Mouse (Mus musculus) liver, embryonic 12.5 days (tissue): ENCODE results near the gene Sept9. TPM values are rescaled to one million over a fixed set of nuclear protein-coding genes. Genes with fewer than 3 reads are reported as not detected.

Experiments used
- ATAC-seq: fragments of 200-750 bp; cut with Nextera tagmentation; 2 replicates; pipeline ENCODE4 v1.8.0; 2017; ENCODE audit warnings: moderate number of reproducible peaks, mild to moderate bottlenecking, moderate library complexity
- H3K27ac ChIP-seq: fragments of 300-500 bp; sonication (generic); 2 replicates; pipeline ENCODE4 v1.5.1; 2016; ENCODE audit warnings: mild to moderate bottlenecking
- H3K27me3 ChIP-seq: fragments of 300-500 bp; sonication (generic); replicated peaks from 2 replicates; pipeline ENCODE4 v1.6.1; 2016; ENCODE audit warnings: mild to moderate bottlenecking, moderate library complexity
- H3K36me3 ChIP-seq: fragments of 300-500 bp; sonication (generic); 2 replicates; pipeline ENCODE4 v1.6.1; 2016; ENCODE audit warnings: mild to moderate bottlenecking, moderate library complexity
- H3K4me1 ChIP-seq: fragments of 300-500 bp; sonication (generic); 2 replicates; pipeline ENCODE4 v1.6.1; 2016
- H3K4me2 ChIP-seq: fragments of 300-500 bp; sonication (generic); 2 replicates; pipeline ENCODE4 v1.6.1; 2016; ENCODE audit warnings: mild to moderate bottlenecking, moderate library complexity
- H3K4me3 ChIP-seq: fragments of 300-500 bp; sonication (generic); 2 replicates; pipeline ENCODE4 v1.5.1; 2016; ENCODE audit warnings: mild to moderate bottlenecking, moderate library complexity
- H3K9ac ChIP-seq: fragments of 300-500 bp; sonication (generic); 2 replicates; pipeline ENCODE4 v1.6.1; 2016; ENCODE audit warnings: mild to moderate bottlenecking, moderate library complexity
- H3K9me3 ChIP-seq: fragments of 300-500 bp; sonication (generic); replicated peaks from 2 replicates; pipeline ENCODE4 v1.6.1; 2016; ENCODE audit warnings: mild to moderate bottlenecking, moderate library complexity
- WGBS: fragments of 180-500 bp; shearing (Covaris S2); methylation state at CpG from one replicate; pipeline ENCODE4 v1.1.7; 2016; ENCODE audit not compliant: insufficient replicate concordance; 5-methylcytosine and 5-hydroxymethylcytosine counted together
- polyA plus RNA-seq: library from polyadenylated mRNA; unstranded; fragments of >200 nt; fragmentation: Nextera tagmentation; extraction: Ambion mirVana; gene quantifications from 2 replicates; pipeline ENCODE4 v1.2.1, GENCODE M21; 2016

Sept9 gene
- polyA plus RNA-seq, 1 experiment from 2014 or later, result 72.0 TPM

DNA sequence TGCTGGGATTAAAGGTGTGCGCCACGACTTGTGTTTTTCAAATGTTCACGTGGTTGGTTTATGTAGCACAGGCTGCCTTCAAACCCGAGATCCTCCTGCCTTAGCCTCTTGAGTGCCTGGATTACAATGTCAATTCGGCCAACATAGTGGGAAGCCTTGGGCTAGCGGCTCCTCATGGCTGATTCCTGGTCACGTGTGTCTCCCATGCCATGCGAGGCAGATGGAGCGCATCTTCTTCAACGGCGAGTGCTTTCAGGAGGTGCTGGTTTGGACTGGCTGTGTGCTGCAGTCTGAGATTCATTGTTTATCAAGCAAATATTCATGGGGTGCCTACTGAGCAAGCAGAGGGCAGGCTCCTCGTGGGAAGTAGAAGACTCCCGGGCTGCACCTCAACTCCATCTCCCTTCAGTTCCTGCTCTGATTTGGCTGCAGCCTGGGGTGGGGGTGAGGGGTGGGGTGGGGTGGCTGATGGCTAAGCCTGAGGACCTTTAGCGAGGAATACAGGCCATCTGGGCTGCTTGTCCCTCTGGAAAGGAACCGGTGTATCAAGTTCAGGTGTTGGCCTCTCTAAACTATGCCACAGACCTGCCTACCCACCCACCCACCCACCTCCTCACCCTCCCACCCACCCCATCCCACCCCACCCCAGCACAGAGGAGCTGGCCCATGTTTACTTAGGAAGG lies 26.2 kb downstream of the Sept9 start:
- Histone ChIP-seq H3K4me2 (no peak overlapping the region), H3K36me3 (no peaks in the 10 kb centered on the region), H3K4me1 (peaks cover 7% of the 10 kb centered on the region), H3K9me3 (no peaks in the 10 kb centered on the region), H3K9ac (no peak overlapping the region), H3K27ac (no peak overlapping the region), H3K27me3 (no peaks in the 10 kb centered on the region; the same call in 1 of the 2 replicates), H3K4me3 (no peak overlapping the region)
- ATAC-seq, result no peak
- 66% methylated on average over 15 of the region's 15 CpGs for WGBS

- H3K9me3 ChIP-seq, result no peaks in the 10 kb centered on the region
- no peak overlapping the region for H3K4me3 ChIP-seq
- no peak overlapping the region for H3K27ac ChIP-seq
- H3K36me3 ChIP-seq, result no peaks in the 10 kb centered on the region
- H3K27me3 ChIP-seq, result no peaks in the 10 kb centered on the region; the same call in 1 of the 2 replicates
- H3K9ac ChIP-seq, result no peak overlapping the region
- peaks cover 7% of the 10 kb centered on the region for H3K4me1 ChIP-seq
- no peak overlapping the region for H3K4me2 ChIP-seq
- WGBS, result 77% methylated on average over 5 of the region's 5 CpGs
- ATAC-seq, result no peak
Measured at GRCm38 (mm10) chr11:117226214-117226535, 26.7 kb downstream of the Sept9 start.

GRCm38 (mm10) chr11:117228139-117228538 lies 28.7 kb downstream of the Sept9 start:
- WGBS, result 65% methylated on average over 10 of the region's 10 CpGs
- H3K9ac ChIP-seq, result no peak overlapping the region

DNA sequence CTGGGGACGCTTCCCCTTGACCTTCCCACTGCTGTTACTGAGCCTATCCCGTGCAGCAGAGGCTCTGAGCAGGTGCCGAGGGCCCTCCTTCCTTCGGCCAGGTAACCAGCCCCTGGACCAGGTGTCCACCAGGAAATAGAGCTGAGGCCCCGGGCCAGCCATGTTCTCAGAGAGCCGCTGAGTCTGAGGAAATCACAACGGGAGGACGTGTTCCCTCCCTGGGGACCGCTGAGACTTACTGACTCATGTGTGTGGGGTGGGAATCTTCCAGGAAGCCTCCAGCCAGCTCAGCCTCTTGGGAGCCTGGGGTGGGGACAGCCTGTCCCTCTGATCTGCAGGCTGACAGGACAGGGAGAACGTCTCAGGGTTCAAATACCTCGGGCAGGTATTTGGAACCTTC lies 32.1 kb downstream of the Sept9 start:
- H3K27me3 ChIP-seq, result peaks cover 32% of the 10 kb centered on the region
- H3K27ac ChIP-seq, result no peak overlapping the region
- H3K9me3 ChIP-seq, result no peaks in the 10 kb centered on the region
- no peak overlapping the region for H3K4me2 ChIP-seq
- peaks cover 30% of the 10 kb centered on the region for H3K4me1 ChIP-seq
- H3K4me3 ChIP-seq, result no peak overlapping the region
- 38% methylated on average over 11 of the region's 11 CpGs for WGBS
- H3K9ac ChIP-seq, result no peak overlapping the region
- no peak for ATAC-seq
- no peaks in the 10 kb centered on the region for H3K36me3 ChIP-seq

More at GRCm38 (mm10) chr11:117228139-117228538, 28.7 kb downstream of the Sept9 start:
- Histone ChIP-seq H3K4me3 (no peak overlapping the region), H3K27me3 (peaks cover 11% of the 10 kb centered on the region), H3K4me1 (peaks cover 13% of the 10 kb centered on the region), H3K27ac (no peak overlapping the region), H3K9me3 (no peaks in the 10 kb centered on the region), H3K36me3 (no peaks in the 10 kb centered on the region), H3K4me2 (no peak overlapping the region)
- no peak for ATAC-seq

GRCm38 (mm10) chr11:117232032-117232431 lies 32.6 kb downstream of the Sept9 start:
- Histone ChIP-seq H3K27ac (no peak overlapping the region), H3K4me3 (no peak overlapping the region)
- 39% methylated on average over 19 of the region's 19 CpGs for WGBS

DNA sequence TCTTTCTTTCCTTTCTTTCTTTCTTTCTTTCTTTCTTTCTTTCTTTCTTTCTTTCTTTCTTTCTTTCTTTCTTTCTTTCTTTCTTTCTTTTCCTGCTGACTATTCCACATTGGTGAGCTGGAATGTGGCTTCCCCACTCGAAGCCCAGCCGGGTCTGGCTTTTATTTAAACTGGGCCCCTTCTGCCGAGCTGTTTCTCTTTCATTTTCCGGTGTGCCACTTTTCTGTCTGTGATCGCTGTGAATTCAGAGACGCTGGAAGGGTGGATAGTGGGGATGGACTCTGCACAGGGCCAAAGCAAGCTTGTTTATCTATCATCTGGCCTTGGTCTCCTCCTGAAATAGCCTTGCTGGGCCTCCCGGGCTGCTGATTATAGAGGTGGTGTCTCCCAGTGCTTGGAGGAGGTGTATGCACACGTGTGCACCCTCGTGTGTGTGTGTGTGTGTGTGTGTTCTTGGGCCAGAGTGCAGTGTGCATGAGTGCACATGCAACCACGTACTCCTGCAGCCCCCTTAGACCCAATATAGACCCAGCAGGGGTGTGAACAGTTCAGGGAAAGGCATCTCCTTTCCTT lies 33.5 kb downstream of the Sept9 start:
- no peak overlapping the region for H3K9ac ChIP-seq
- H3K4me1 ChIP-seq, result peaks cover 30% of the 10 kb centered on the region
- H3K4me3 ChIP-seq, result no peak overlapping the region
- H3K4me2 ChIP-seq, result peak overlapping the region; percentile 8; the same call in 1 of the 2 replicates
- no peak for ATAC-seq
- 49% methylated on average over 10 of the region's 10 CpGs for WGBS
- no peaks in the 10 kb centered on the region for H3K36me3 ChIP-seq
- H3K27ac ChIP-seq, result 0 out of 2 replicates have a peak overlapping the region, but pooled peaks have one; percentile 29
- peaks cover 38% of the 10 kb centered on the region for H3K27me3 ChIP-seq
- H3K9me3 ChIP-seq, result no peaks in the 10 kb centered on the region

More at GRCm38 (mm10) chr11:117232032-117232431, 32.6 kb downstream of the Sept9 start:
- no peaks in the 10 kb centered on the region for H3K36me3 ChIP-seq
- peaks cover 36% of the 10 kb centered on the region for H3K27me3 ChIP-seq
- no peak overlapping the region for H3K9ac ChIP-seq
- H3K4me1 ChIP-seq, result peaks cover 30% of the 10 kb centered on the region
- peak overlapping the region; percentile 29; the same call in 1 of the 2 replicates for H3K4me2 ChIP-seq
- H3K9me3 ChIP-seq, result no peaks in the 10 kb centered on the region
- no peak for ATAC-seq

DNA sequence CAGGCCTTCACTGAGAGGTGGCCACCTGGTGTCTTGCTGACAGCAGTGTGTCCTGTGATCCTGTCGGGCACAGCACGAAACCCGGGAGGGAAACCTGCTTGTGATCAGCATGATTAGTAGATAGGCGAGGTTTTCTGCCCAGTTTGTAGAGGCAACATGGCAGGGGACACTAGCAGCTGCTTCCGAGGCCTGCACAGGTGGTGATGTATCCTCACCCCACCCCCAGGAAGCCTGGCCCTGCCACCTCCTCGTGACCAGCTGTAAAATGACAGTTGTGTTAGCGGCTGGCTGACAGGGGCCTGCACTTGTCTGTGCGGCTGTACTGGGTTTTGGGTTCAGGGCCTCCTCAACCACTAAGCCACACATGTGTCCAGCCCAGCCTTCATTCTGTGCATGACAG lies 34.4 kb downstream of the Sept9 start:
- peaks cover 34% of the 10 kb centered on the region for H3K4me1 ChIP-seq
- no peak overlapping the region for H3K9ac ChIP-seq
- H3K4me2 ChIP-seq, result no peak overlapping the region
- H3K9me3 ChIP-seq, result no peaks in the 10 kb centered on the region
- H3K4me3 ChIP-seq, result no peak overlapping the region
- H3K27me3 ChIP-seq, result peaks cover 40% of the 10 kb centered on the region
- WGBS, result 42% methylated on average over 8 of the region's 8 CpGs
- H3K36me3 ChIP-seq, result no peaks in the 10 kb centered on the region
- ATAC-seq, result no peak
- H3K27ac ChIP-seq, result no peak overlapping the region

DNA sequence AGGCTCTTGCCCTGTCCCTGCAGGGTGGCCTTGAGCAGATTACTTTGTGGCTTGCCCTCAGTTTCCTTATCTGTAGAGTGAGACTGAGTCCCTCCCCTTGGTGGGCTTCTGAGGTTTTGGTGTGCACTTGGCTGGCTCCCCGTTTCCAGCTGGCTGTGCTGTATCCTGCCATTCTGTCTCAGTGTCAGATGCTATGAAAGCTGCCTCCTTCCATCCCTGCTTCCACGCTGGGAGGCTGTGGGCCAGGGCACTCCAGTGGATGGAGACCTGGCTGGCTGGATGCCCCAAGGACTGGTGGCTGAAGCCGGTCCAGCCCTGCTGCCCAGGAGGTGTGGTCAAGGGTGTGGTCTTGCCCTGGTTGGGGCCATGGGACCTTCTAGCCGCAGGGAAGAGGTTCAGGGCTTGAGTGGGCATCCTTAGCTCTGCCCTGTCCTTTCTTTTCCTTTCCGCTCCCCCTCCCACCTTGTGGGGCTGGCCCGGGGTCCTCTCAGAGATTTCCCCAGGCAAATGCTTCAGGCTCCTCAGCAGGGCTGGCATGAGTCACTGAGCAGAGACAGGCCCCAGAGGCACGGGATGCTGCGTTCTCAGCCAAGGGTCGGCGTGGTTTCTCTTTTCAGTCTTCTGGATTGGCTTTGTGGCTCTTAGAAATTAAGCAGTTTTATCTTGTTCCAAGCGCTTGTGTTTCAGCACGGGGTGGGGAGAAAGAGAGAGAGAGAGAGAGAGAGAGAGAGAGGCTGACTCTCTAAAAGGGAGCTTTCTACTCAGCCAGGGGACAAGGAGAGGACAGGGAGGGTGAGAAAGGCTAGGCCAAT lies 35.8 kb downstream of the Sept9 start:
- peaks cover 47% of the 10 kb centered on the region for H3K27me3 ChIP-seq
- no peak for ATAC-seq
- H3K36me3 ChIP-seq, result no peaks in the 10 kb centered on the region
- no peak overlapping the region for H3K9ac ChIP-seq
- no peak overlapping the region for H3K27ac ChIP-seq
- no peaks in the 10 kb centered on the region for H3K9me3 ChIP-seq
- peaks cover 35% of the 10 kb centered on the region for H3K4me1 ChIP-seq
- H3K4me3 ChIP-seq, result no peak overlapping the region
- 33% methylated on average over 12 of the region's 12 CpGs for WGBS
- no peak overlapping the region for H3K4me2 ChIP-seq

- Histone ChIP-seq H3K9me3 (no peaks in the 10 kb centered on the region), H3K4me1 (peaks cover 39% of the 10 kb centered on the region), H3K4me2 (no peak overlapping the region), H3K4me3 (no peak overlapping the region), H3K9ac (no peak overlapping the region), H3K36me3 (no peaks in the 10 kb centered on the region), H3K27me3 (peaks cover 47% of the 10 kb centered on the region), H3K27ac (no peak overlapping the region)
- ATAC-seq, result no peak
- WGBS, result 38% methylated on average over 9 of the region's 9 CpGs
Measured at GRCm38 (mm10) chr11:117235898-117236459, 36.5 kb downstream of the Sept9 start.

- no peak overlapping the region for H3K4me2 ChIP-seq
- no peaks in the 10 kb centered on the region for H3K9me3 ChIP-seq
- H3K27me3 ChIP-seq, result peaks cover 36% of the 10 kb centered on the region
- WGBS, result 1% methylated on average over 4 of the region's 4 CpGs
- no peak for ATAC-seq
- no peaks in the 10 kb centered on the region for H3K36me3 ChIP-seq
- no peak overlapping the region for H3K27ac ChIP-seq
- no peak overlapping the region for H3K4me3 ChIP-seq
- H3K4me1 ChIP-seq, result peaks cover 39% of the 10 kb centered on the region
- no peak overlapping the region for H3K9ac ChIP-seq
Measured at GRCm38 (mm10) chr11:117238169-117238568, 38.7 kb downstream of the Sept9 start.

GRCm38 (mm10) chr11:117239617-117240016 lies 40.2 kb downstream of the Sept9 start:
- H3K27me3 ChIP-seq, result peaks cover 28% of the 10 kb centered on the region

DNA sequence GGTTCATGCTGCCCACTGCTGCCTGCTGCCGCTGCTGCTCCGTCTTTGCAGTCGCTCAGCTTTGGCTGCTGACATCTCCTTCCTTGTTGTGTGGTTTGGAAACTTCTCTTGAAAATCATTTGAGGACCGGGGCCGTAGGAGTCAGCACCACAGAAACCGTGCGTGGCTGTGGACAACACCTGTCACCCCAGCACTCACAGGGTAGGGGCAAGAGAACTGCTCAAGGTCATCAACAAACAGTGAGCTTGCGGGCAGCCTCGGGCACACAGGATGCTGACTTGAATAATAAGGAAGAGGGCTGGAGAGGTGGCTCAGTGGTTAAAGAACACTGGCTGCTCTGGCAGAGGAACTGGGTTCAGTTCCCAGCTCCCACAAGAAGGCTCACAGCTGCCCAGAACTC lies 40.9 kb downstream of the Sept9 start:
- peaks cover 26% of the 10 kb centered on the region for H3K4me1 ChIP-seq
- no peak overlapping the region for H3K4me3 ChIP-seq
- 54% methylated on average over 9 of the region's 9 CpGs for WGBS
- ATAC-seq, result no peak
- peaks cover 25% of the 10 kb centered on the region for H3K27me3 ChIP-seq
- no peaks in the 10 kb centered on the region for H3K36me3 ChIP-seq
- no peak overlapping the region for H3K4me2 ChIP-seq
- H3K9ac ChIP-seq, result no peak overlapping the region
- H3K27ac ChIP-seq, result no peak overlapping the region
- H3K9me3 ChIP-seq, result no peaks in the 10 kb centered on the region

More at GRCm38 (mm10) chr11:117239617-117240016, 40.2 kb downstream of the Sept9 start:
- Histone ChIP-seq H3K27ac (no peak overlapping the region), H3K4me2 (no peak overlapping the region), H3K4me1 (peaks cover 30% of the 10 kb centered on the region), H3K36me3 (no peaks in the 10 kb centered on the region), H3K4me3 (no peak overlapping the region), H3K9me3 (no peaks in the 10 kb centered on the region), H3K9ac (no peak overlapping the region)
- no peak for ATAC-seq
- 77% methylated on average over 6 of the region's 6 CpGs for WGBS
